Mouse (Mus musculus): ENCODE measurements around the gene Nr1h4.

Gene Nr1h4

GRCm38 (mm10) chr10:89521790-89522431 is 11.5 kb downstream of the Nr1h4 start:
- DNase-seq (ENCODE audit: low spot score): peak; percentile 5

- no peak for DNase-seq (ENCODE audit: low spot score)
These were observed 13.0 kb downstream of the Nr1h4 start for GRCm38 (mm10) chr10:89520381-89520780.

- no peak for DNase-seq (ENCODE audit: low spot score)
These were observed 14.2 kb downstream of the Nr1h4 start for GRCm38 (mm10) chr10:89519226-89519625.

GRCm38 (mm10) chr10:89518365-89518764 is 15.0 kb downstream of the Nr1h4 start:
- no peak for DNase-seq (ENCODE audit: low spot score)

DNA sequence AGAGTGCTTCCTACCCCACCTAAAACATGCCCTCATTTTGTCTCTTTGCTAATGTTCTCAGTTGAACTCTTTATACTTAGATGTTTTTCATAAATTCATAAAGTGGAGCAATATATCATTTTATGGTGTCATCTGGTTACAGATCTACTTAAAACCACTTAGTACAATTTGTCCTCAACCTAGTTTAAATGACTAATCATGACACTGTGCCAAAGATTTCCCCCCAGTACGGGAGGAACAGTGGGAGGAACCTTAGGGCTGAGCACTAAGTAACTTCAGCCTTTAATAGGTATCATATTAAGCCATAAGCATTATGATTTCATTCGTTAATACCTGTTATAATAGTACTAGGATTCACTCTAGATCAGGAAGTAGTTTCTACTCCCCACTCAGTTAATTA is 17.6 kb downstream of the Nr1h4 start:
- DNase-seq (ENCODE audit: low spot score): no peak

DNA sequence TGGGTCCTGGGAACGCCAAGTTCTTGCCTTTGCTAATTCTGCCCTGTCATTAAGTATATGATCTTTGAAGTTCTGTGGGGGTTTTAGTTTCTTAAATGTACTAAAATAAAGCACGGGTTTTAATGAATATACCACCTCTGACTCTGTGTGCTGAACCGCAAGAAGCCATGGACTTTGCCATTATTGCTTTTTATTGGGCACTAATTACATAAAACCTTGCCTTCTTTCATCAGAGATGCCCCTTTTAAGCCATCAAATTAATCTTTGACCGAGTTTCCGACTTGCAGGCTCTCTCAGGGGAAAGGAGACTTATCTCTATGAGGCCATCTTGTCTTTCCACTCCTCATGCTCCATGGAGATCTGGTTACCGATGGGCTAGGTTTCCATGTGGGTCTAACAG is 20.8 kb downstream of the Nr1h4 start:
- no peak for DNase-seq (ENCODE audit: low spot score)

DNA sequence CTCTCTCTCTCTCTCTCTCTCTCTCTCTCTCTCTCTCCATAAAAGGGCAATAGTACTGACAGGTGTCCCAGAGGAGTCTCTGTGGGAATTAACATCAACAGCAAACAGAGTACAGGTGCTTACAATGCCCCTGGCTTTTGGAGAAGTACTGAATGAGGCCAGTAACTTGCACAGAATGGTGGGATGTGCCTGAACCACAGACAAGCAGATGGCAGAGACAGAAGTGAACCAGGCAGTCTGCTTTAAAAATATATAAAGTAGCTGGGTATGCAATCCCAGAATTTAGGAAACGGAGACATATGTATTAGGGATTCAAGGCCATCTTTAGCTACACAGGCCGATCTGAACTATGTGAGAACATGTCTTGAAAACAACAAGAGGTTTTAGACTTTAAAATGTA is 22.8 kb downstream of the Nr1h4 start:
- DNase-seq (ENCODE audit: low spot score): no peak

GRCm38 (mm10) chr10:89508567-89508966 is 24.8 kb downstream of the Nr1h4 start:
- DNase-seq (ENCODE audit: low spot score): no peak

GRCm38 (mm10) chr10:89506479-89506878 is 26.9 kb downstream of the Nr1h4 start:
- DNase-seq (ENCODE audit: low spot score): no peak

- DNase-seq (ENCODE audit: low spot score): no peak
These were observed 27.8 kb downstream of the Nr1h4 start for GRCm38 (mm10) chr10:89505592-89505955.

- no peak for DNase-seq (ENCODE audit: low spot score)
These were observed 28.3 kb downstream of the Nr1h4 start for GRCm38 (mm10) chr10:89504952-89505591.

DNA sequence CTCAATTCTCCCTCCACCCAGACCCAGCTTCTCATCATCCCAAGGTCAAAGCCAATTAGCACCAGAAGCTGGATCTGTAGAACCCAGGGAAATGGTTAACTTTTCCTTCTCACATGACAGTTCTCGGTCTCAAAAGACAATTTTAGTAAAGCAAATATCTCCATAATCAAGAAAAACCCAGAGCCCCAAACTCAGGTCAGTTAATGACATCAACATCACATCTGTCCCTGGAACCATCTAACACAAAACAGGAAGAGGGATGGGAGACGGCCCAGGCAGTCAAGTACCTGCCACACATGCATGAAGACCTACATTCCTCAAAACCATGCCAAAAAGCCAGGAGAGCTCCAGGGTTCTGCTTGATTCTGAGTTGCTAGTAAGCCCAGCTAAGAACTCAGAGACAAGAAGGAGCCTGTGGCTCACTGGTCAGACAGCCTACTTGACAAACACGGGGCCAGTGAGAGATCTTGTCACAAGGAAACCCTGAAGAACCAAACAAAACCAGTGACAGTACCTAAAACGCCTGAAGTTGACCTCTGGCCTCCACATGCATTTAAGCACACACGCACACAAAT is 30.3 kb downstream of the Nr1h4 start:
- no peak for DNase-seq (ENCODE audit: low spot score)

GRCm38 (mm10) chr10:89501902-89502301 is 31.5 kb downstream of the Nr1h4 start:
- no peak for DNase-seq (ENCODE audit: low spot score)

GRCm38 (mm10) chr10:89495537-89495936 is 37.8 kb downstream of the Nr1h4 start:
- no peak for DNase-seq (ENCODE audit: low spot score)

DNA sequence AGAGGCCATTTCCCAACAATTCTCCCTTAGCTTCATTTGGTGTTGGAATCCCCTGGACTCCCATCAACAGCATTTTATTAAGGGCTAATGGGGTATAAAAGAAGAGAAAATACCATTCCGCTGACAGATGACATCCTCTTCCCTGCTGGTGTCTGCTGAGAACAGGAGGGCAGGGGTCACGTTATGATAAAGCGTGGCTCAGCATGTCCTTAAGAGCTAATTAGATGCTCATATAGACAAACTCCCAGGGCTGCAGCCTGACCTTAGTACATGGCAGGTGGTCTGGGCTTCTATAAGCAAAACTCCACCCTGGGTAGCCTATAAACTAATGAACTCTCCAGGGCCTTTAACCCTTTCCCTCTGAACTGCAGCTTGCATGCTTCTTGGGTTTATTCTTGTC is 42.1 kb downstream of the Nr1h4 start:
- DNase-seq (ENCODE audit: low spot score): no peak

DNA sequence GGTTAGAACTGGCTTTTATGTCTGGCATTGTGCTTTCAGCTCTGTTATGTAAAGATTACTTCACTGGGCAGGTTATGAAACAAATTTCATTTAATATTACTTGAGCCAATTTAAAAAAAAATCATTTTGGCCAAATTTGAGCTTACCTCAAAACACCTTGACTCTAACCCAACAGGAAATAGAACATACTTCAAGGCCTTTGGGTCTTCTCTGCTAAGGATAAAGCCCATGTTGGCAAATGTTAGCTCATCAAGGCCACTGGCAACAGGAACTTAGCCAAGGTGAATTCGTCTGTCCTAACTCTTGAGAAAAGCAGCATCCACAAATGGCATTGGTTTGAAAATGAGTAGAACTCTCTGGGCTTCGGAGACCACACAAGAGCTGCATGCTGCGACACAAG is 43.1 kb downstream of the Nr1h4 start:
- DNase-seq (ENCODE audit: low spot score): no peak

DNA sequence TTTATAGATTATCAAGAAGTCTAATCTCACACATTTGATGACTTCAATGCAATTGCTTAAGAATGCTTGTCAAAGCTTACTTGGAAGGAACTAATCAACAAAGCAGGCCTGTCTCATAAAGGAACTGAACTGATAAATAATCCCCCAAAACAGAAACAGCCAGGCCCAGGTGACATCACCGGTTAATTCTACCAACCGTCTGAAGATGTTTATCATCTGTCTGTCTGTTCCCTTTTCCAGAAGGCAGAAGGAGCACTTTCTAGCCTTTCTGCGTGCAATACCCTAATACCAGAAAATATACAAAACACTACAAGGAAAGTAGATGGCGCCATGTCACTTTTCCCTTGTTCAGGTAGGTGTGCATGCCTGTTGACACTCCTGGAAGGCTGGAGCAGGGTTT is 43.9 kb downstream of the Nr1h4 start:
- no peak for DNase-seq (ENCODE audit: low spot score)

GRCm38 (mm10) chr10:89486995-89487742 is 46.2 kb downstream of the Nr1h4 start:
- no peak for DNase-seq (ENCODE audit: low spot score)

GRCm38 (mm10) chr10:89484907-89485306 is 48.5 kb downstream of the Nr1h4 start:
- no peak for DNase-seq (ENCODE audit: low spot score)

DNA sequence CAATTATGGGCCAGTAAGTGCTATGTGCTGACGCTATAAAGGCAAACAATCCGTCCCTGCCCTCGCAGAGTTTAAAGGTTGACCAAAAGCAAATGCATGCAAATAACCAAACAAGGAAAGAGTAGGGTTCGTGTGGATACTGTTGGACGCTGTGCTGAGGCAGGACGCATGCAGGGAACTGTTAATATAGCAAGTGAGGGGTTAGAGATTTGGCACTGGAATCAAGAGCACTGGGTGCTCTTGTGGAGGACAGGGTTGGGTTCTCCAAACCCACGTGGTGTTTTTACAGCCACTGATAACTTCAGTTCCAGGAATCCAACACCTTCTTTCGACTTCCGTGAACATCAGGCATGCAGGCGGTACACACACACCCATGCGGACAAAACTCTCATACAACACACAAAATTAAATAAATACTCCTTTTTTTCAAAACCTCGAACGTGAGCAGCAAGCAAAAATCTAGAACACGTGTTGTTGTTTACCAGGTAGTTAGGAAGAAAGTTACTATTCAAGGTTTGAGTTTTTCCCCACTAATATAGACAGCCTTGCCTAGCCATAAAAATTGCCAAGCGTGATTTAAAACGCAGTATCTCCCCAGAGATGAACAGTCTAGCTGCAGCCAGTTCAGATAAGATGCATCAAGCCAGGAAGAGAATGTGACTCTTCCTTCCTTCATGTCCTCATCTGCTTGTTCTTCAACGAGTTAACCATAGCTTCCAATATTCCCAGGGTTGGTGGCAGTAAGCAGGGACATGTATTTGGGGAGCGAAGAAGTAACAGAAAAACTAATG is 49.4 kb downstream of the Nr1h4 start:
- DNase-seq (ENCODE audit: low spot score): no peak

DNA sequence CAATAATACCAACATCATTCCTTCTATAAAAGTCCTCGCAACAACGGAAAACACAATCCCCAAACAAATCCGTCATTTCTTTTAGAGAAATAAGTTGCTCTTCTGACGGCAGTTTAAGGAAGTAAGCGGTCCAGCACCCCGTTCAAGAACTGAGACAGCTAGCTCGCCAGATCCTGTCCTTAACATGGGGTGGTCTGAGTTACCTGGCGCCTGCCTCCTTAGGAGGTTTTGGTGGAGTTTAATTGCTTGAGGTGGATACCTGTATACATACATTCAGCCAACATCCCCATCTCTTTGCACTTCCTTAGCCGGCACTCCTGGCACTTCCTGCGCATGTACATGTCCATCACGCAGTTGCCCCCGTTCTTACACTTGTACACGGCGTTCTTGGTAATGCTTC is 50.3 kb downstream of the Nr1h4 start:
- no peak for DNase-seq (ENCODE audit: low spot score)

DNA sequence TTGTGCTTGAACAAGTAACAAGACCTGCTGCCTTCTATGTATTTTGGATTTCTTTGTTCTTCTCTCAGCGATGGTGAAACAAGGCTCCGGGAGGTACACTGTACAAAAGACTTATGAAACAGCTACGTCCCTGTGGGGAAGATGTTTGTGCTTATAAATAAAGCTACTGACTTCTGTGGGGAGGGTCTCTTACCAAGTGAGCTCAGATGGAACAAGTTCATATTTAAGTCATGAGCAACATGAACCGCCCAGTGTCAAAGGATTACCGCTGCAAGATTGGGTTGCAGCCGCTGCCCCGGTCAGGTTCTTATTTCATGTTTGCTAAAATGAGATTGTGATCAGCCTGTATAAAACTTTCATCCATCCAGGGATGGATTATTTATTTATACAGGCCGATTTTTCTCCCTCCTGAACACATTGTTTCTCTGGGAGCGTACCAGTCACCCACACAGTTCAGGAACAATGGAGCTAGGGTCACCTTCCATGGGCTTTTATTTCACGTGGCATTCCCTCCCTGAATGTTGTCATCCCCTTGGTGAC is 51.2 kb downstream of the Nr1h4 start:
- no peak for DNase-seq (ENCODE audit: low spot score)
